Comparison of ENCODE assay signal across 8 mouse cellular contexts in genomic region chr7:100495581-100496251, GRCm38 (mm10). TPM values are rescaled to one million over a fixed set of nuclear protein-coding genes. Genes with fewer than 3 reads are reported as not detected.
DNase-seq lines count a peak whose midpoint lies in the region; ATAC-seq lines count a peak whose summit lies in the region.

No protein-coding gene starts in this region.

- H3K4me3 ChIP-seq in limb, embryonic 12.5 days (replicated peaks): peak overlapping the region; percentile 54; the same call in 1 of the 2 replicates
- no peak overlapping the region for H3K4me3 ChIP-seq in midbrain, embryonic 12.5 days

- WGBS in limb, embryonic 12.5 days: 18% methylated on average over 11 of the region's 11 CpGs
- WGBS in midbrain, embryonic 12.5 days: 28% methylated on average over 11 of the region's 11 CpGs

- H3K36me3 ChIP-seq in limb, embryonic 12.5 days: peaks cover 38% of the 10 kb centered on the region
- peaks cover 8% of the 10 kb centered on the region; the same call in 1 of the 2 replicates for H3K36me3 ChIP-seq in midbrain, embryonic 12.5 days

- peaks cover 51% of the 10 kb centered on the region for H3K4me1 ChIP-seq in limb, embryonic 12.5 days (replicated peaks)
- H3K4me1 ChIP-seq in midbrain, embryonic 12.5 days: peaks cover 37% of the 10 kb centered on the region

- H3K27ac ChIP-seq in limb, embryonic 12.5 days: peak overlapping the region; percentile 94
- H3K27ac ChIP-seq in midbrain, embryonic 12.5 days (replicated peaks): peak overlapping the region; percentile 55

- peak; percentile 43 for ATAC-seq in limb, embryonic 12.5 days (ENCODE audit: insufficient number of reproducible peaks, insufficient read depth, low FRiP score, low TSS enrichment, low read depth)
- ATAC-seq in midbrain, embryonic 12.5 days (ENCODE audit: low FRiP score, low read depth): peak; percentile 42

- H3K4me2 ChIP-seq in limb, embryonic 12.5 days: peak overlapping the region; percentile 94
- H3K4me2 ChIP-seq in midbrain, embryonic 12.5 days (replicated peaks): peak overlapping the region; percentile 35

- H3K9me3 ChIP-seq in limb, embryonic 12.5 days: no peaks in the 10 kb centered on the region
- no peaks in the 10 kb centered on the region for H3K9me3 ChIP-seq in midbrain, embryonic 12.5 days

- no peaks in the 10 kb centered on the region; the same call in 1 of the 2 replicates for H3K27me3 ChIP-seq in limb, embryonic 12.5 days
- peaks cover 29% of the 10 kb centered on the region for H3K27me3 ChIP-seq in midbrain, embryonic 12.5 days

- DNase-seq in cerebellum, postnatal 10 days: peak; percentile 69 to 75
- no peak for DNase-seq in cerebellum, adult 8-10 months
- peak; percentile 71 for DNase-seq in embryo, embryonic 10 days (ENCODE audit: low spot score)
- DNase-seq in heart, adult 9 months (ENCODE audit: low spot score in 2 of 2): peak; percentile 85 to 90
- peak; percentile 63 to 65 for DNase-seq in kidney, adult 8-10 months
- peak; percentile 74 to 83 for DNase-seq in spleen, postnatal 10 days (ENCODE audit: low spot score in 2 of 2)

- H3K9ac ChIP-seq in limb, embryonic 12.5 days (replicated peaks): peak overlapping the region; percentile 40; the same call in 1 of the 2 replicates
- H3K9ac ChIP-seq in midbrain, embryonic 12.5 days (replicated peaks): no peak overlapping the region

RNA-seq across cellular contexts. Expression of gene Ucp2, which starts 2.6 kb away (rescaled TPM):
- polyA plus RNA-seq in limb, embryonic 12.5 days (2016; fragmentation: Nextera tagmentation; extraction: Ambion mirVana): 154 and 169 TPM in 2 replicates
- 68.6 and 87.1 TPM in 2 replicates for polyA plus RNA-seq in midbrain, embryonic 12.5 days (2016; fragmentation: Nextera tagmentation; extraction: Ambion mirVana)

RNA-seq across cellular contexts. Expression of gene Dnajb13, which starts 19.0 kb away (rescaled TPM):
- 0.26 and 0.35 TPM in 2 replicates for polyA plus RNA-seq in limb, embryonic 12.5 days (2016; fragmentation: Nextera tagmentation; extraction: Ambion mirVana)
- 0.37 and 0.93 TPM in 2 replicates for polyA plus RNA-seq in midbrain, embryonic 12.5 days (2016; fragmentation: Nextera tagmentation; extraction: Ambion mirVana)

RNA-seq across cellular contexts. Expression of gene Ucp3, which starts 22.9 kb away (rescaled TPM):
- not detected in 2 replicates for polyA plus RNA-seq in limb, embryonic 12.5 days (2016; fragmentation: Nextera tagmentation; extraction: Ambion mirVana)
- not detected in 2 replicates for polyA plus RNA-seq in midbrain, embryonic 12.5 days (2016; fragmentation: Nextera tagmentation; extraction: Ambion mirVana)

RNA-seq across cellular contexts. Expression of gene Coa4, which starts 41.2 kb away (rescaled TPM):
- polyA plus RNA-seq in limb, embryonic 12.5 days (2016; fragmentation: Nextera tagmentation; extraction: Ambion mirVana): 15.7 and 21.3 TPM in 2 replicates
- polyA plus RNA-seq in midbrain, embryonic 12.5 days (2016; fragmentation: Nextera tagmentation; extraction: Ambion mirVana): 15.6 and 17.8 TPM in 2 replicates
